Mouse (Mus musculus) midbrain, embryonic 14.5 days (tissue): Measurements from ENCODE around the gene Ctps. TPM values are rescaled to one million over a fixed set of nuclear protein-coding genes. Genes with fewer than 3 reads are reported as not detected.

Experiments
- ATAC-seq: fragments of 200-750 bp; cut with Nextera tagmentation; 2 replicates; pipeline ENCODE4 v1.8.0; 2017; ENCODE audit warnings: moderate number of reproducible peaks, moderate library complexity; ENCODE audit not compliant: low FRiP score, low TSS enrichment
- DNase-seq: peaks from one replicate; pipeline ENCODE4 v3.0.0-alpha.2; 2015
- H3K27ac ChIP-seq: fragments of 300-500 bp; sonication (generic); replicated peaks from 2 replicates; pipeline ENCODE4 v1.5.1; 2014; ENCODE audit warnings: mild to moderate bottlenecking, low read depth, low read length, moderate library complexity
- H3K27me3 ChIP-seq: fragments of 300-500 bp; sonication (generic); 2 replicates; pipeline ENCODE4 v1.6.1; 2014; ENCODE audit warnings: low read length, control low read depth, mixed read lengths; ENCODE audit not compliant: control insufficient read depth, insufficient read depth
- H3K36me3 ChIP-seq: fragments of 300-500 bp; sonication (generic); 2 replicates; pipeline ENCODE4 v1.6.1; 2014; ENCODE audit warnings: low read length, control low read depth; ENCODE audit not compliant: control insufficient read depth, insufficient read depth
- H3K4me1 ChIP-seq: fragments of 300-500 bp; sonication (generic); 2 replicates; pipeline ENCODE4 v1.6.1; 2014; ENCODE audit warnings: mild to moderate bottlenecking, antibody characterized with exemption, low read length, control low read depth; ENCODE audit not compliant: control insufficient read depth, insufficient read depth
- H3K4me2 ChIP-seq: fragments of 300-500 bp; sonication (generic); 2 replicates; pipeline ENCODE4 v1.6.1; 2014; ENCODE audit warnings: mild to moderate bottlenecking, low read length, moderate library complexity
- H3K4me3 ChIP-seq: fragments of 300-500 bp; sonication (generic); replicated peaks from 2 replicates; pipeline ENCODE4 v1.5.1; 2014; ENCODE audit warnings: low read depth, low read length
- H3K9ac ChIP-seq: fragments of 300-500 bp; sonication (generic); replicated peaks from 2 replicates; pipeline ENCODE4 v1.6.1; 2014; ENCODE audit warnings: mild to moderate bottlenecking, low read length, moderate library complexity
- H3K9me3 ChIP-seq: fragments of 300-500 bp; sonication (generic); 2 replicates; pipeline ENCODE4 v1.6.1; 2016; ENCODE audit warnings: low read length, control low read depth, mixed read lengths; ENCODE audit not compliant: control insufficient read depth
- WGBS: fragments of 180-500 bp; shearing (Covaris S2); extraction: QIAGEN DNeasy Blood & Tissue Kit; methylation state at CpG from one replicate; pipeline ENCODE4 v1.1.7; 2014; 5-methylcytosine and 5-hydroxymethylcytosine counted together
- polyA plus RNA-seq: library from polyadenylated mRNA; unstranded; fragments of >200 nt; fragmentation: Nextera tagmentation; extraction: Ambion mirVana; gene quantifications from 2 replicates; pipeline ENCODE4 v1.2.1, GENCODE M21; 2014

Gene Ctps
- polyA plus RNA-seq: 77.0 and 95.2 TPM in 2 replicates

- Histone ChIP-seq H3K27ac (peak within 1 kb of the TSS; percentile 93), H3K9ac (peak within 1 kb of the TSS; percentile 88), H3K9me3 (no peaks in the 10 kb centered on the region), H3K4me2 (peak within 1 kb of the TSS; percentile 68), H3K27me3 (no peaks in the 10 kb centered on the region), H3K4me3 (peak within 1 kb of the TSS; percentile 76), H3K36me3 (peaks cover 9% of the 10 kb centered on the region), H3K4me1 (peaks cover 23% of the 10 kb centered on the region)
- ATAC-seq: peak; percentile 97
- DNase-seq: peak; percentile 98
- WGBS: under 1% methylated on average over 97 of the region's 97 CpGs
Observed at GRCm38 (mm10) chr4:120569486-120570437, at the start of gene Ctps. Gene Ctps (minus strand): TSS chr4:120570276.

- WGBS: 65% methylated on average over 13 of the region's 13 CpGs
- Histone ChIP-seq H3K27me3 (no peaks in the 10 kb centered on the region), H3K9me3 (no peaks in the 10 kb centered on the region), H3K9ac (no peak overlapping the region), H3K4me1 (peaks cover 7% of the 10 kb centered on the region), H3K36me3 (no peaks in the 10 kb centered on the region), H3K4me2 (no peak overlapping the region), H3K4me3 (no peak overlapping the region), H3K27ac (no peak overlapping the region)
- ATAC-seq (no peak), DNase-seq (no peak)
Observed at GRCm38 (mm10) chr4:120616199-120617025, 46.3 kb upstream of the Ctps start.

DNA sequence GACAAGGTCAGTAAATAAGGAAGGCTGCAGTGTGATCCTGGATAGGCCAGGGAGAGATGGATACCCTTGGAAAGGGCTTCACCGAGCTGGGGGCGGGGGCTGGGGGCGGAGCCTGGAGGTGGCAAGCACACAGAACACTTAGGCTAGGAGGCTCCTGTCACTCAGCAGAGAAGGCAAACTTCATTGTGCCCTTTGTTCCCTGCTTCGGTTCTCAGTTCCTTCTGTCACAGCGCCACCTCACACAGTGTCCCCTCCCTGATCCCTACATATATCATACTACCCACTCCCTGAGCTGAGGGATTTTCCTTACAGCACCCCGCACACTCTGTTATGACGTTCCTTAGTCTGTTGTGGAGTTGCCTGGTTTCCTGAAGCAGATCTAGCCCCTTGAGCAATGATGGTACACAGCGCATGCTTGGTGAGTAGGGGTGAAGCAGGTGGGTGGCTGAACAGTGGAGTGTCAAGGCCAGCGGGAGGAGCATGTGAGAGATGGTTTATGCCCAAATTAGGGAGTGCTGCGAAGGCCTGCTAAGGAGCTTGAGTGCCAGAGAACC, 45.5 kb upstream of the Ctps start:
- Histone ChIP-seq H3K9ac (no peak overlapping the region), H3K27ac (no peak overlapping the region), H3K27me3 (no peaks in the 10 kb centered on the region), H3K4me1 (peaks cover 7% of the 10 kb centered on the region), H3K36me3 (no peaks in the 10 kb centered on the region), H3K4me2 (no peak overlapping the region), H3K9me3 (no peaks in the 10 kb centered on the region), H3K4me3 (no peak overlapping the region)
- ATAC-seq (no peak), DNase-seq (peak; percentile 23)
- WGBS: 21% methylated on average over 10 of the region's 10 CpGs

DNA sequence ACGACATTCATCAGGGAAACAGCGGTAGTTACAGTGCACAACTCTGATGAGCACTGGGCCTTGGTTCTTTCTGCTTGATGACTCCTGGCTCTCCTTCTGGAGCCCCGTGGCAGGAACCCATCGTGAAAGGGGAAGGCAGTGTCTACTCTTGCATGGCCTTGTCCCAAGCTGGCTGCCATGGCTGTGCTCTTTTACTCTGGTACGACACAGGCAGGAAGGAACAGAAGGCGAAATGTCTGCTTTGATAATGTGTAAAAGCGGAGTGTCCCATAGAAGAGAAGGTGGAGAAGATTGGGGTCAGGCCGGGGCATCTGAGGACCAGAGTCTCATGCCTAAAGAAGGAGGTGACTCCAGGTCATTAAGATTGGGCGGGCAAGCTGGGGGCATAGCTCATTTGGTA, 44.6 kb upstream of the Ctps start:
- H3K9me3 ChIP-seq: no peaks in the 10 kb centered on the region
- H3K27ac ChIP-seq: no peak overlapping the region
- H3K9ac ChIP-seq: no peak overlapping the region
- H3K4me2 ChIP-seq: no peak overlapping the region
- H3K36me3 ChIP-seq: no peaks in the 10 kb centered on the region
- H3K27me3 ChIP-seq: no peaks in the 10 kb centered on the region
- H3K4me1 ChIP-seq: peaks cover 7% of the 10 kb centered on the region
- WGBS: 79% methylated on average over 9 of the region's 9 CpGs
- no peak overlapping the region for H3K4me3 ChIP-seq
- ATAC-seq: no peak
- DNase-seq: no peak

GRCm38 (mm10) chr4:120613691-120614329, 43.7 kb upstream of the Ctps start:
- Histone ChIP-seq H3K4me2 (no peak overlapping the region), H3K27ac (no peak overlapping the region), H3K4me1 (peaks cover 7% of the 10 kb centered on the region), H3K27me3 (no peaks in the 10 kb centered on the region), H3K4me3 (no peak overlapping the region), H3K9ac (no peak overlapping the region), H3K9me3 (no peaks in the 10 kb centered on the region), H3K36me3 (no peaks in the 10 kb centered on the region)
- DNase-seq: peak; percentile 25
- ATAC-seq: no peak
- 49% methylated on average over 8 of the region's 8 CpGs for WGBS

GRCm38 (mm10) chr4:120612304-120613080, 42.4 kb upstream of the Ctps start:
- Histone ChIP-seq H3K27me3 (no peaks in the 10 kb centered on the region), H3K4me3 (no peak overlapping the region), H3K36me3 (no peaks in the 10 kb centered on the region), H3K9ac (no peak overlapping the region), H3K4me2 (no peak overlapping the region), H3K27ac (no peak overlapping the region), H3K9me3 (no peaks in the 10 kb centered on the region), H3K4me1 (peaks cover 7% of the 10 kb centered on the region)
- ATAC-seq (no peak), DNase-seq (peak; percentile 17)
- WGBS: 18% methylated on average over 9 of the region's 9 CpGs

DNA sequence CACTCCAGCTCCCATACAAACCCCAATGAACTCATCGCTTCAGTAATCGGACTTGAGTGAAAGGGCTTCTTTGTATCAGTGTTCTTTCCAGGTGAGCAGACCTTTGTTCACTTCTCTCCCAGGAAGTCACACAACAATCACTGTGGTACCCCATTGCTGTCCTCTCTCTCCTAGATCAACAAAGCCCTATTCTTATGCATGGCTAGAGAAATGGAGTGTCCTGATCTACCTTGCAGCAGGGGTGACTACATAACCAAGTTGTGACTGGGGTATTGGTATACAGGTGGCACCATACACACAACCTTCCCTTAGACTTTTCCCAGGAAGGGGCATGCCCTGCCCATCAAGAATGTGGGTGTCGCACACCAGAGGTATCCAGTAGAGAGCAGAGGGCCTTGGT, 40.9 kb upstream of the Ctps start:
- Histone ChIP-seq H3K9ac (no peak overlapping the region), H3K4me1 (peaks cover 7% of the 10 kb centered on the region), H3K27ac (no peak overlapping the region), H3K4me3 (no peak overlapping the region), H3K36me3 (no peaks in the 10 kb centered on the region), H3K9me3 (no peaks in the 10 kb centered on the region), H3K4me2 (no peak overlapping the region), H3K27me3 (no peaks in the 10 kb centered on the region)
- 65% methylated on average over 3 of the region's 3 CpGs for WGBS
- no peak for ATAC-seq
- no peak for DNase-seq

DNA sequence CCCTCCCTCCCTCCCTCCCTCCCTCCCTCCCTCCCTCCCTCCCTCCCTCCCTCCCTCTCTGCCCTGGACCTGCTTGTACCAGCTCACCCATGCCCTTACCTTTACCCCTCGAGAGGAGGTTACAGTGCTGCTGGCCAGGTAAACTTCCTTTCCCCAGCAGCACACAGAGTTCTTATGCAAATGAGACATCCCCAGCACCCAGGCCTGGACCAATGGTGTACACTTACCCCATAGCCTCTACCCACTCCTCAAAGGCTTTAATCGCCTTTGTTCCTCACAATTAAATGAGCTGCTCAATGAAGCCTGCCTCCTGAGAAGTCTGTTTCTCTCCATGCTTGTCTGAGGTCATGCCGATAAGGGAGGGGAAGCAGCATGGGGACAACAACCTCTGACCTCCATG, 36.9 kb upstream of the Ctps start:
- H3K36me3 ChIP-seq: no peaks in the 10 kb centered on the region
- no peak overlapping the region for H3K4me3 ChIP-seq
- H3K27ac ChIP-seq: no peak overlapping the region
- H3K4me2 ChIP-seq: no peak overlapping the region
- ATAC-seq (no peak), DNase-seq (no peak)
- no peaks in the 10 kb centered on the region for H3K27me3 ChIP-seq
- WGBS: 7% methylated on average over 3 of the region's 3 CpGs
- no peaks in the 10 kb centered on the region for H3K9me3 ChIP-seq
- H3K4me1 ChIP-seq: no peaks in the 10 kb centered on the region
- no peak overlapping the region for H3K9ac ChIP-seq
